Mouse (Mus musculus) liver, embryonic 11.5 days (tissue): ENCODE measurements around the gene Nod1. TPM values are rescaled to one million over a fixed set of nuclear protein-coding genes. Genes with fewer than 3 reads are reported as not detected.

Source experiments
- ATAC-seq: fragments of 200-750 bp; cut with Nextera tagmentation; replicated peaks from 2 replicates; pipeline ENCODE4 v1.8.0; 2017; ENCODE audit warnings: moderate number of reproducible peaks, mild to moderate bottlenecking, moderate TSS enrichment, moderate library complexity; ENCODE audit not compliant: low FRiP score
- DNase-seq: peaks from one replicate; pipeline ENCODE4 v3.0.0-alpha.2; 2017; ENCODE audit warnings: low spot score
- H3K27ac ChIP-seq: fragments of 300-500 bp; sonication (generic); 2 replicates; pipeline ENCODE4 v1.5.1; 2014; ENCODE audit warnings: mild to moderate bottlenecking, low read depth, low read length, control low read depth
- H3K27me3 ChIP-seq: fragments of 300-500 bp; sonication (generic); replicated peaks from 2 replicates; pipeline ENCODE4 v1.6.1; 2014; ENCODE audit warnings: low read length, mixed read lengths; ENCODE audit not compliant: control insufficient read depth, insufficient read depth
- H3K36me3 ChIP-seq: fragments of 300-500 bp; sonication (generic); 2 replicates; pipeline ENCODE4 v1.6.1; 2014; ENCODE audit warnings: mild to moderate bottlenecking, low read length, moderate library complexity, mixed read lengths; ENCODE audit not compliant: control insufficient read depth, insufficient read depth
- H3K4me1 ChIP-seq: fragments of 300-500 bp; sonication (generic); replicated peaks from 2 replicates; pipeline ENCODE4 v1.6.1; 2014; ENCODE audit warnings: low read length, mixed read lengths; ENCODE audit not compliant: control insufficient read depth, insufficient read depth
- H3K4me2 ChIP-seq: fragments of 300-500 bp; sonication (generic); 2 replicates; pipeline ENCODE4 v1.6.1; 2014; ENCODE audit warnings: mild to moderate bottlenecking, control low read depth, moderate library complexity
- H3K4me3 ChIP-seq: fragments of 300-500 bp; sonication (generic); 2 replicates; pipeline ENCODE4 v1.5.1; 2014; ENCODE audit warnings: low read depth, low read length, control low read depth
- H3K9ac ChIP-seq: fragments of 300-500 bp; sonication (generic); 2 replicates; pipeline ENCODE4 v1.6.1; 2014; ENCODE audit warnings: low read depth, low read length, control low read depth
- H3K9me3 ChIP-seq: fragments of 300-500 bp; sonication (generic); 2 replicates; pipeline ENCODE4 v1.6.1; 2016; ENCODE audit warnings: low read length, inconsistent platforms, mixed read lengths; ENCODE audit not compliant: control insufficient read depth
- WGBS: fragments of 180-500 bp; shearing (Covaris S2); extraction: QIAGEN DNeasy Blood & Tissue Kit; methylation state at CpG from one replicate; pipeline ENCODE4 v1.1.7; 2014; 5-methylcytosine and 5-hydroxymethylcytosine counted together
- polyA plus RNA-seq: library from polyadenylated mRNA; unstranded; fragments of >200 nt; fragmentation: Nextera tagmentation; extraction: Ambion mirVana; gene quantifications from 2 replicates; pipeline ENCODE4 v1.2.1, GENCODE M21; 2014

Gene Nod1
- polyA plus RNA-seq, 1 experiment from 2014 or later, result 2.9 TPM

DNA sequence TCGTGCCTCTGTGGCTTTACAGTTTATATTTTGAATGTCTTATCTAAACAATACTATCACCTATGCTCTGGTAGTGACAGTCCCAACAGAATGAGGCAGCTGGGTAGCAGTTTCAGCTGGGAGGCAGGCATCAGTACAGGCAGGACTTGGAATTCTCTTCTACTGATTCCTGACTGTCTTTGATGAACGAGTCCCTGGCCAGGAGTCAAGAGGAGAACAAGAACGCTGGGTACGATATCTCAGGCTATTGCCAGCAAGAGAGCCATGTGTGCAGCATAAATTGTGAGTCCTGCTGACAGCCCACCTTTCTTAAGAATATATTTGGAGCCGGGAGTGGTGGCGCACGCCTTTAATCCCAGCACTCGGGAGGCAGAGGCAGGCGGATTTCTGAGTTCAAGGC, 1.9 kb downstream of the Nod1 start:
- Histone ChIP-seq H3K4me2 (no peak overlapping the region), H3K27me3 (peaks cover 16% of the 10 kb centered on the region), H3K4me3 (no peak overlapping the region), H3K27ac (no peak overlapping the region), H3K36me3 (no peaks in the 10 kb centered on the region), H3K9ac (no peak overlapping the region), H3K9me3 (no peaks in the 10 kb centered on the region), H3K4me1 (0 out of 2 replicates have a peak, but pooled peaks cover 2% of the 10 kb centered on the region)
- 67% methylated on average over 9 of the region's 9 CpGs for WGBS
- ATAC-seq (no peak), DNase-seq (no peak)

DNA sequence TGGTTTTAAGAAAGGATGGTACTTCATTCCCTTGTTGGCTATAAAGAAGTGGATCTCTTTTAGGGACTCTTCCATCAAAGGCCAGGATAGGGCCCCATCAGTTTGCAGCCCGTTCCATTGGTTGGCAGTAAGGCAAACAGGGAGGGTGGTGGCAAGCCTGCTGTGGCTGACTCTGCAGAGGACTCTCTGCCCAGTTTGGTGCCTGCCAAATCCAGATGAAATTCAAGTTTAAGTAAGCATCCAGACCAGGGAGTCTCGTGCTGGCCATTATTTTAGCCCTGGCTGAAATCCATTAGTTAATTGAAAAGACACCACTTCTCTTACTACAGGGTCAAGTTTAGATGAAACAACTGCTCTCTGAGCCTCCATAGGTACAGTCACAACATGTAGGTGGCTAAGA, 2.6 kb downstream of the Nod1 start:
- ATAC-seq, result no peak
- no peak overlapping the region for H3K4me3 ChIP-seq
- H3K9me3 ChIP-seq, result no peaks in the 10 kb centered on the region
- no peaks in the 10 kb centered on the region for H3K36me3 ChIP-seq
- no peak overlapping the region for H3K9ac ChIP-seq
- 0 out of 2 replicates have a peak, but pooled peaks cover 2% of the 10 kb centered on the region for H3K4me1 ChIP-seq
- DNase-seq, result no peak
- WGBS, result 77% methylated on average over 2 of the region's 2 CpGs
- H3K27ac ChIP-seq, result no peak overlapping the region
- no peak overlapping the region for H3K4me2 ChIP-seq
- H3K27me3 ChIP-seq, result peaks cover 16% of the 10 kb centered on the region

DNA sequence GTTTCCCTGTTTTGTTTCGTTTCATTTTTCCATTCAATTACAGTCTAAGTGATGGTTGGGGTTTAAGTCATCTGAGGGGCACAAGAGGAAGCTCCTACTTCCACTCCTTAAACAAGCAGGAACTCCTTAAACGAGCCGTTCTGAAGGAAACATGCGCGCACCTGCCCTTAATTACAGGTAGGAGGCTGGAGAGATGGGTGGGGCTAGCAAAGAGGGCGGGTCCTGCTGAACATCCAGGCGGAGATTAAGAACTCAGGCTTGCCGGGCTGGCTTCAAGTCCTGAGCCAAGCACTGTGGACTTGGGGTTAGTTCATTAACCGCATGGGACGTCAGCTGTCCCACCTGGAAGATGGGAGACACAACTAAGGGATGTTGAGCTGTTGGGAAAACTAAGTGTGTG, 4.8 kb downstream of the Nod1 start:
- no peaks in the 10 kb centered on the region for H3K9me3 ChIP-seq
- peaks cover 10% of the 10 kb centered on the region for H3K27me3 ChIP-seq
- ATAC-seq (no peak), DNase-seq (no peak)
- H3K36me3 ChIP-seq, result no peaks in the 10 kb centered on the region
- H3K9ac ChIP-seq, result no peak overlapping the region
- H3K4me3 ChIP-seq, result no peak overlapping the region
- no peak overlapping the region for H3K27ac ChIP-seq
- no peak overlapping the region for H3K4me2 ChIP-seq
- WGBS, result 40% methylated on average over 10 of the region's 10 CpGs
- 0 out of 2 replicates have a peak, but pooled peaks cover 2% of the 10 kb centered on the region for H3K4me1 ChIP-seq

DNA sequence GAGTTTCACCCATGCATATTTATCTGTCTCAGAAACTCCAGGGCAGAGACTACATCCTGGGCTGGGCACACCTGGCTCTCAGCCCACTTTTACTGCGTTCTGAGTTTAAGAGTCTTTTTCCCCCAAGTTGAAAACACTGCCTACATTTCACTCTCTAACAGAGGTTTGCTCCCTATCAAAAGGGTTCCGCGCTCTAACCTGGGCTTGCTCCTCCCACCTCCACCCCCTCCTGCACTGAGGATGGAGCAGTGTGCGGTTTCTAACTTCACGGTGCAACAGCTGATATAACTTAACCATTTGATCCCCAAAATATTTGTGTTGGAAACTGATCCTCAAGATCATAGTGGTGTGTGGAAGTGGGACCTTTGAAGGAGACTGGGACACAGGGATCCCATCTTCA, 7.2 kb downstream of the Nod1 start:
- no peak overlapping the region for H3K27ac ChIP-seq

GRCm38 (mm10) chr6:54964755-54965154, 7.7 kb downstream of the Nod1 start:
- Histone ChIP-seq H3K4me1 (no peaks in the 10 kb centered on the region), H3K27me3 (peaks cover 5% of the 10 kb centered on the region), H3K9ac (no peak overlapping the region), H3K4me2 (no peak overlapping the region), H3K9me3 (no peaks in the 10 kb centered on the region), H3K36me3 (no peaks in the 10 kb centered on the region), H3K4me3 (no peak overlapping the region), H3K27ac (no peak overlapping the region)
- ATAC-seq (no peak), DNase-seq (no peak)
- WGBS, result 40% methylated on average over 1 of the region's 1 CpGs

More for the DNA sequence above, 7.2 kb downstream of the Nod1 start:
- no peak overlapping the region for H3K9ac ChIP-seq
- no peak overlapping the region for H3K4me3 ChIP-seq
- H3K9me3 ChIP-seq, result no peaks in the 10 kb centered on the region
- WGBS, result 54% methylated on average over 5 of the region's 5 CpGs
- peaks cover 5% of the 10 kb centered on the region for H3K27me3 ChIP-seq
- no peak overlapping the region for H3K4me2 ChIP-seq
- no peaks in the 10 kb centered on the region for H3K36me3 ChIP-seq
- H3K4me1 ChIP-seq, result no peaks in the 10 kb centered on the region
- ATAC-seq (no peak), DNase-seq (no peak)

DNA sequence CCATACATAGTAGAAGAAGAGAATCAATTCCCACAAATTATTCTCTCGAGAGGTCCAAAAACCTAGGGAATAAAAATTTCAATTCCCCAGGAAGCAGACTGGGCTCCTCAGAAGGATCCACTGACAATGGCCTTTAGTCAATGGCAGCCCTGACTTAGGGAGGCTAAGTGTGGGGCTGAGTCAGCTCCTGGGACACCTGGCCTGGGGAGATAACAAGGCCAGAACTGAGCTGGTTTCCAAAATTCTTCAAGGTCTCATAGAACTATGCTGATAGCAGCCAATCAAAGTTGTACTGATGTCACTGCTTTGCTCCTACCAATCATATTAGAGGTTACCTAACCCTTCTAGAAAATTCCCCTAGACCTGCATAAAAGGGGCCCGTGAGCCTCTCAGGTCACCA, 8.8 kb downstream of the Nod1 start:
- no peak for ATAC-seq

DNA sequence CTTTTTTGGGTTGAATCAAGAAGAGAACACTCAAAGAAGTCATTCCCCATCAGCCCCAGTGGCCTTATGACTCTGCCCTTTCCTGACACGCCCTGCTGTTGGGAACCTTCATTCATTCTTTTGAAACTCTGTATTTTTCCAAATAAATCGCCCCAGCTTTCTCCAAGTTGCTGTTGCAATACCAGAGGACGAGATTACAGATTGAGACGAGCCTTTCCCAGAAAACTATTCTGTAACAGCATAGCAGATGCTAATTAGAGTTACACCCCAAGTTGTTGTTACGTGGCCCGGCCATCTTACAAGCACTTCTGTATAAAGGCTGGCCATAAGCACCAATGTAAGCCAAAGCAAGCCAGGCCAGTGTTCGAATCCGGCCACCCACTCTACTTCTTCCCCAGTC, 14.8 kb downstream of the Nod1 start:
- Histone ChIP-seq H3K4me3 (no peak overlapping the region), H3K9ac (no peak overlapping the region), H3K27ac (no peak overlapping the region), H3K36me3 (no peaks in the 10 kb centered on the region), H3K4me1 (no peaks in the 10 kb centered on the region), H3K27me3 (no peaks in the 10 kb centered on the region), H3K9me3 (no peaks in the 10 kb centered on the region), H3K4me2 (no peak overlapping the region)
- DNase-seq (no peak), ATAC-seq (no peak)
- WGBS, result 78% methylated on average over 8 of the region's 8 CpGs

More for the DNA sequence above, 8.8 kb downstream of the Nod1 start:
- H3K4me3 ChIP-seq, result no peak overlapping the region
- no peaks in the 10 kb centered on the region for H3K4me1 ChIP-seq
- no peak overlapping the region for H3K27ac ChIP-seq
- WGBS, result 78% methylated on average over 2 of the region's 2 CpGs
- no peaks in the 10 kb centered on the region for H3K36me3 ChIP-seq
- peaks cover 5% of the 10 kb centered on the region for H3K27me3 ChIP-seq
- H3K9ac ChIP-seq, result no peak overlapping the region
- no peak overlapping the region for H3K4me2 ChIP-seq
- DNase-seq, result no peak
- no peaks in the 10 kb centered on the region for H3K9me3 ChIP-seq

DNA sequence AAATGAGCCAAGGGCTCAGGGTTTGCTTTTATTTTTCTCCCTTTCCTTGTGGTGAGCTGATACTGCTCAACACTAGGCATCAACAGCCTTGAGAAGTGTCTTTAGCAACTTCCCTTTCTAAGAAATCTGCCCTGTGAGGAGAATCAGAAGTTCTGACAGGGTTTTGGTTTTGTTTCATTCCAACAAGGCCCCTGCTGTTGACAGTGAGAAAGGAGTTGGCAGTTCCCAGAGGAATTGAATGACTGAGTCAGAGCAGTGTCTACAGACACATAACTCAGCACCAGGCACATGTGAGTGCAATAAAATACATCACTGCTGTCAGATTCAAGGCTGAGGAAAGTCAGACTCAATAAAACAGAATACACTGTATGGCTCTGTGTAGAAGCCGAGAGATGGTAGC, 16.0 kb downstream of the Nod1 start:
- no peak overlapping the region for H3K4me3 ChIP-seq
- no peak overlapping the region for H3K9ac ChIP-seq
- H3K36me3 ChIP-seq, result no peaks in the 10 kb centered on the region
- no peaks in the 10 kb centered on the region for H3K9me3 ChIP-seq
- no peak for ATAC-seq
- 57% methylated on average over 1 of the region's 1 CpGs for WGBS
- H3K27ac ChIP-seq, result no peak overlapping the region
- no peaks in the 10 kb centered on the region for H3K27me3 ChIP-seq
- H3K4me2 ChIP-seq, result no peak overlapping the region
- no peak for DNase-seq
- H3K4me1 ChIP-seq, result no peaks in the 10 kb centered on the region

DNA sequence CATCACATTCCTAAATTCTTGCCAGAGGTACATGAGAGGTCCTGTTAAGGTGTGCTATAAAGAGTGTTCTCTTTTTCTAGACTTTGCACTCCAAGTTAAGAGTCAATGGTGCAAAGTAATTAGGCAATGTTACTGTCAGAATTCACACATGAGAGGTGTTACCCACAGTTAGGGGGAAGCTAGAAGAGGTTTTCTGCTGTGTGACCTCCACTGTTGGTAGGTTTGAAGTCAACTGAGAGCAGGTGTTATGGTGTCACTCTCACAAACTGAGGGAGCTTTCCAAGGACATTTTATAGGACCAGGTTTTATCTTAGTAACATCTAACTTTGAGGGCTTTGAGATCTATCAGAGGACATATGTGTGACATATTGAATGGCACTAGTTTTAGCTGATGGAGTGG, 16.5 kb downstream of the Nod1 start:
- H3K4me3 ChIP-seq, result no peak overlapping the region
- no peaks in the 10 kb centered on the region for H3K27me3 ChIP-seq
- H3K4me2 ChIP-seq, result no peak overlapping the region
- no peak overlapping the region for H3K27ac ChIP-seq
- DNase-seq (no peak), ATAC-seq (no peak)
- H3K9me3 ChIP-seq, result no peaks in the 10 kb centered on the region
- no peak overlapping the region for H3K9ac ChIP-seq
- no peaks in the 10 kb centered on the region for H3K36me3 ChIP-seq
- H3K4me1 ChIP-seq, result no peaks in the 10 kb centered on the region
